Mouse (Mus musculus): Measurements from ENCODE around the gene Hnrnpm. TPM values are rescaled to one million over a fixed set of nuclear protein-coding genes. Genes with fewer than 3 reads are reported as not detected.
A peak's percentile ranks its signal among the peaks of the same experiment; 100 is the strongest.

Gene Hnrnpm
- total and polyA plus RNA-seq, 3 experiments = 203 to 473 (median 420) TPM

DNA sequence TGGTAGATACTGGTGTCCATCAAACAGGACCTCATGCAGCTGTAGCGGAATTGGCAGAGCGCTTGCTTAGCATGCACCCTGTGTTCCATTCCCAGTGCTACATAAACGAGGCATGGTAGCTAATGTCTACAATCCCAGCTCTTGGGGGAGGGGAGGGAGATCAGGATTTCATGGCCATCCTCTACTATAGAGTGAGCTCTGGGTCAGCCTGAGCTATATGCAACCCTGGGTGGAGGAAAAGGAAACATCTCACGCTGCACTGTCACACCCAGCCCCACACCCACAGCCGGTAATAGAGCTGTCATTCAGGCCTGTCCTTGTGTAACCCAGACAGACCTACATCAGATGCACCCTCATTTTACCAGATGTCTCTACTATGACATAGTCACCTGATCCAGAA, 88.2 kb downstream of the Hnrnpm start:
- TF ChIP-seq MAZ (IDR thresholded peaks at IDR 0.05; ENCODE audit: low read depth, low read length) = no peak
- TF ChIP-seq TBP (IDR thresholded peaks at IDR 0.05; ENCODE audit: low read depth, low read length) = no peak
- no peak for TF ChIP-seq ZNF384 (IDR thresholded peaks at IDR 0.05; ENCODE audit: low read depth, low read length)
- TF ChIP-seq NELFE (IDR thresholded peaks at IDR 0.05; ENCODE audit: low read depth, low read length) = no peak
- no peak for TF ChIP-seq ZKSCAN1 (IDR thresholded peaks at IDR 0.05; ENCODE audit: low read depth, low read length)
- no peak for TF ChIP-seq MYB (IDR thresholded peaks at IDR 0.05; ENCODE audit: low read depth, low read length)
- TF ChIP-seq MAFK (IDR thresholded peaks at IDR 0.05; ENCODE audit: borderline replicate concordance, low read depth, low read length) = no peak
- TF ChIP-seq HCFC1 (IDR thresholded peaks at IDR 0.05; ENCODE audit: low read depth, low read length) = no peak
- TF ChIP-seq NRF1 (IDR thresholded peaks at IDR 0.05; ENCODE audit: insufficient read depth, low read depth, low read length, poor library complexity, severe bottlenecking) = no peak
- TF ChIP-seq MXI1 (IDR thresholded peaks at IDR 0.05; ENCODE audit: low read depth, low read length) = no peak
- no peak for TF ChIP-seq CTCF (IDR thresholded peaks at IDR 0.05 in 2 of 3, conservative IDR thresholded peaks at IDR 0.05 in 1 of 3; ENCODE audit: control insufficient read depth in 1 of 3, insufficient read depth in 1 of 3, low read depth in 2 of 3, low read length in 3 of 3, poor library complexity in 1 of 3, severe bottlenecking in 1 of 3)
- TF ChIP-seq SMC3 (IDR thresholded peaks at IDR 0.05; ENCODE audit: low read depth, low read length) = no peak
- no peak overlapping the region for H3K4me3 ChIP-seq (ENCODE audit: control insufficient read depth in 1 of 2, insufficient read depth in 1 of 2, low read depth in 2 of 2, low read length in 2 of 2)
- no peaks in the 10 kb centered on the region for H3K27me3 ChIP-seq (ENCODE audit: control insufficient read depth in 1 of 2, insufficient read depth in 2 of 2, low read length in 2 of 2)
- no peaks in the 10 kb centered on the region for H3K4me1 ChIP-seq (ENCODE audit: control insufficient read depth in 1 of 2, insufficient read depth in 2 of 2, low read length in 2 of 2)
- no peak overlapping the region for H3K9ac ChIP-seq (ENCODE audit: control insufficient read depth, low read depth, low read length, poor library complexity, severe bottlenecking)
- no peaks in the 10 kb centered on the region for H3K9me3 ChIP-seq (replicated peaks; ENCODE audit: insufficient read depth, low read length)
- no peaks in the 10 kb centered on the region for H3K79me2 ChIP-seq (ENCODE audit: control insufficient read depth, insufficient read depth, low read length, poor library complexity)
- H3K27ac ChIP-seq (ENCODE audit: control insufficient read depth, low read depth, low read length) = no peak overlapping the region
- H3K36me3 ChIP-seq (ENCODE audit: control insufficient read depth in 1 of 2, insufficient read depth in 2 of 2, low read length in 2 of 2) = no peaks in the 10 kb centered on the region
- DNase-seq (ENCODE audit: low read depth, low spot score) = no peak

DNA sequence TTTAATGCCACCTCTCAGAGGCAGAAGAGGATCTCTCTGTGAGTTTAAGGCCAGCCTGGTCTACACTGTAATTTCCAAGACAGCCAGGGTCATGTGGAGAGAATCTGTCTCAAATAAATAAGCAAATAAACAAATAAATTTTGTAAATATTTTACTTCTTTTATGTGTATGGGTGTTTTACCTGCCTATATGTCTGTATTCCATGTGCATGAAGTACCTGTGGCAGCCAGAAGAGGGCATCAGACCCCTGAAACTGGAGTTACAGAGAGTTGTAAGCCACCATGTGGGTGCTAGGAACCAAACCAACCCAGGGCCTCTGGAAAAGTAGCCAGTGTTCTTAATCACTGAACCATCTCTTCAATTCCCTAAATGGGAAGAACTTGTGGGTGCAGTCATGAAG, 89.4 kb downstream of the Hnrnpm start:
- Histone ChIP-seq H3K27me3 (ENCODE audit: control insufficient read depth in 1 of 2, insufficient read depth in 2 of 2, low read length in 2 of 2) (no peaks in the 10 kb centered on the region), H3K79me2 (ENCODE audit: control insufficient read depth, insufficient read depth, low read length, poor library complexity) (no peaks in the 10 kb centered on the region), H3K4me3 (ENCODE audit: control insufficient read depth in 1 of 2, insufficient read depth in 1 of 2, low read depth in 2 of 2, low read length in 2 of 2) (no peak overlapping the region), H3K27ac (ENCODE audit: control insufficient read depth, low read depth, low read length) (no peak overlapping the region), H3K36me3 (ENCODE audit: control insufficient read depth in 1 of 2, insufficient read depth in 2 of 2, low read length in 2 of 2) (no peaks in the 10 kb centered on the region), H3K9me3 (replicated peaks; ENCODE audit: insufficient read depth, low read length) (no peaks in the 10 kb centered on the region), H3K4me1 (ENCODE audit: control insufficient read depth in 1 of 2, insufficient read depth in 2 of 2, low read length in 2 of 2) (no peaks in the 10 kb centered on the region), H3K9ac (ENCODE audit: control insufficient read depth, low read depth, low read length, poor library complexity, severe bottlenecking) (no peak overlapping the region)
- peak; percentile 38 for DNase-seq (ENCODE audit: low read depth, low spot score)
- TF ChIP-seq GATA1 (IDR thresholded peaks at IDR 0.05; ENCODE audit: low read depth, low read length) (no peak), CTCF (IDR thresholded peaks at IDR 0.05 in 2 of 3, conservative IDR thresholded peaks at IDR 0.05 in 1 of 3; ENCODE audit: control insufficient read depth in 1 of 3, insufficient read depth in 1 of 3, low read depth in 2 of 3, low read length in 3 of 3, poor library complexity in 1 of 3, severe bottlenecking in 1 of 3) (peak; percentile 23 to 45 (median 39); a peak in 4 of 6 replicates), SMC3 (IDR thresholded peaks at IDR 0.05; ENCODE audit: low read depth, low read length) (peak; percentile 60), ZC3H11A (IDR thresholded peaks at IDR 0.05; ENCODE audit: low read depth, low read length) (peak; percentile 51), ELF1 (IDR thresholded peaks at IDR 0.05; ENCODE audit: low read depth, low read length) (no peak), NRF1 (IDR thresholded peaks at IDR 0.05; ENCODE audit: insufficient read depth, low read depth, low read length, poor library complexity, severe bottlenecking) (no peak), CHD2 (IDR thresholded peaks at IDR 0.05; ENCODE audit: low read length) (no peak), KAT2A (conservative IDR thresholded peaks at IDR 0.05; ENCODE audit: low read depth, low read length) (no peak), RAD21 (IDR thresholded peaks at IDR 0.05; ENCODE audit: low read depth, low read length) (peak; percentile 51), JUND (IDR thresholded peaks at IDR 0.05; ENCODE audit: low read depth, low read length) (no peak), POLR2AphosphoS2 (IDR thresholded peaks at IDR 0.05; ENCODE audit: low read length) (no peak)

Other genes starting within 250 kb of the Hnrnpm start
- 9.6 and 11.3 TPM in 2 replicates for gene Adamts10, start 162.7 kb downstream of the Hnrnpm start, total RNA-seq (2012; rRNA removed)
- 10 to 100 TPM in 1 of 2 experiments, not detected in 1; 21.0 TPM for gene Adamts10, start 162.7 kb downstream of the Hnrnpm start, polyA plus RNA-seq (2012; ENCODE audit: insufficient read depth in 1 of 2, insufficient read length in 2 of 2, low read depth in 1 of 2, low replicate concordance in 2 of 2, missing spikeins in 1 of 2)
- 0.08 and 0.13 TPM in 2 replicates for gene Myo1f, start 131.2 kb downstream of the Hnrnpm start, total RNA-seq (2012; rRNA removed)
- under 1 TPM in 1 of 2 experiments, not detected in 1; 0.40 TPM for gene Myo1f, start 131.2 kb downstream of the Hnrnpm start, polyA plus RNA-seq (2012; ENCODE audit: insufficient read depth in 1 of 2, insufficient read length in 2 of 2, low read depth in 1 of 2, low replicate concordance in 2 of 2, missing spikeins in 1 of 2)
- 8.1 and 8.6 TPM in 2 replicates for gene Zfp414, start 57.8 kb downstream of the Hnrnpm start, total RNA-seq (2012; rRNA removed)
- 10 to 100 TPM in 1 of 2 experiments, not detected in 1; 52.2 TPM for gene Zfp414, start 57.8 kb downstream of the Hnrnpm start, polyA plus RNA-seq (2012; ENCODE audit: insufficient read depth in 1 of 2, insufficient read length in 2 of 2, low read depth in 1 of 2, low replicate concordance in 2 of 2, missing spikeins in 1 of 2)
- gene Pram1, start 48.8 kb downstream of the Hnrnpm start, total RNA-seq (2012; rRNA removed) = 0.12 TPM in 1 of 2 replicates, not detected in the other
- gene Pram1, start 48.8 kb downstream of the Hnrnpm start, polyA plus RNA-seq (2012; ENCODE audit: insufficient read depth in 1 of 2, insufficient read length in 2 of 2, low read depth in 1 of 2, low replicate concordance in 2 of 2, missing spikeins in 1 of 2) = 1 to 10 TPM in 1 of 2 experiments, not detected in 1; 1.6 TPM
- 7.2 and 10.9 TPM in 2 replicates for gene March2, start 31.8 kb upstream of the Hnrnpm start, total RNA-seq (2012; rRNA removed)
- 10 to 100 TPM in 1 of 2 experiments, not detected in 1; 18.8 TPM for gene March2, start 31.8 kb upstream of the Hnrnpm start, polyA plus RNA-seq (2012; ENCODE audit: insufficient read depth in 1 of 2, insufficient read length in 2 of 2, low read depth in 1 of 2, low replicate concordance in 2 of 2, missing spikeins in 1 of 2)
- 24.0 and 26.3 TPM in 2 replicates for gene Rab11b, start 73.7 kb upstream of the Hnrnpm start, total RNA-seq (2012; rRNA removed)
- gene Rab11b, start 73.7 kb upstream of the Hnrnpm start, polyA plus RNA-seq (2012; ENCODE audit: insufficient read depth in 1 of 2, insufficient read length in 2 of 2, low read depth in 1 of 2, low replicate concordance in 2 of 2, missing spikeins in 1 of 2) = 100 to 1,000 TPM in 1 of 2 experiments, not detected in 1; 105 TPM
- gene Angptl4, start 95.0 kb upstream of the Hnrnpm start, total RNA-seq (2012; rRNA removed) = 11.7 and 13.5 TPM in 2 replicates
- 10 to 100 TPM in 1 of 2 experiments, not detected in 1; 15.8 TPM for gene Angptl4, start 95.0 kb upstream of the Hnrnpm start, polyA plus RNA-seq (2012; ENCODE audit: insufficient read depth in 1 of 2, insufficient read length in 2 of 2, low read depth in 1 of 2, low replicate concordance in 2 of 2, missing spikeins in 1 of 2)
- gene Kank3, start 123.7 kb upstream of the Hnrnpm start, total RNA-seq (2012; rRNA removed) = 5.0 and 5.2 TPM in 2 replicates
- 1 to 10 TPM in 1 of 2 experiments, not detected in 1; 5.5 TPM for gene Kank3, start 123.7 kb upstream of the Hnrnpm start, polyA plus RNA-seq (2012; ENCODE audit: insufficient read depth in 1 of 2, insufficient read length in 2 of 2, low read depth in 1 of 2, low replicate concordance in 2 of 2, missing spikeins in 1 of 2)
- gene Rps28, start 137.7 kb upstream of the Hnrnpm start, total RNA-seq (2012; rRNA removed) = 3,378 and 3,556 TPM in 2 replicates
- gene Rps28, start 137.7 kb upstream of the Hnrnpm start, polyA plus RNA-seq (2012; ENCODE audit: insufficient read depth in 1 of 2, insufficient read length in 2 of 2, low read depth in 1 of 2, low replicate concordance in 2 of 2, missing spikeins in 1 of 2) = 1,000 to 10,000 TPM in 1 of 2 experiments, 100 to 1,000 TPM in 1; 994 to 2,154 TPM
- 359 and 370 TPM in 2 replicates for gene Ndufa7, start 137.7 kb upstream of the Hnrnpm start, total RNA-seq (2012; rRNA removed)
- 100 to 1,000 TPM in 1 of 2 experiments, not detected in 1; 326 TPM for gene Ndufa7, start 137.7 kb upstream of the Hnrnpm start, polyA plus RNA-seq (2012; ENCODE audit: insufficient read depth in 1 of 2, insufficient read length in 2 of 2, low read depth in 1 of 2, low replicate concordance in 2 of 2, missing spikeins in 1 of 2)
- gene Cd320, start 156.2 kb upstream of the Hnrnpm start, total RNA-seq (2012; rRNA removed) = 38.5 and 48.5 TPM in 2 replicates
- gene Cd320, start 156.2 kb upstream of the Hnrnpm start, polyA plus RNA-seq (2012; ENCODE audit: insufficient read depth in 1 of 2, insufficient read length in 2 of 2, low read depth in 1 of 2, low replicate concordance in 2 of 2, missing spikeins in 1 of 2) = 10 to 100 TPM in 1 of 2 experiments, not detected in 1; 45.6 TPM
- not detected in 2 replicates for gene Gm7029, start 187.0 kb upstream of the Hnrnpm start, total RNA-seq (2012; rRNA removed)
- gene Gm7029, start 187.0 kb upstream of the Hnrnpm start, polyA plus RNA-seq (2012; ENCODE audit: insufficient read depth in 1 of 2, insufficient read length in 2 of 2, low read depth in 1 of 2, low replicate concordance in 2 of 2, missing spikeins in 1 of 2) = not detected
- gene Kifc1, start 203.8 kb upstream of the Hnrnpm start, total RNA-seq (2012; rRNA removed) = 17.1 and 20.6 TPM in 2 replicates
- 10 to 100 TPM in 1 of 2 experiments, not detected in 1; 53.5 TPM for gene Kifc1, start 203.8 kb upstream of the Hnrnpm start, polyA plus RNA-seq (2012; ENCODE audit: insufficient read depth in 1 of 2, insufficient read length in 2 of 2, low read depth in 1 of 2, low replicate concordance in 2 of 2, missing spikeins in 1 of 2)
- not detected in 2 replicates for gene Platr17, start 218.3 kb upstream of the Hnrnpm start, total RNA-seq (2012; rRNA removed)
- not detected for gene Platr17, start 218.3 kb upstream of the Hnrnpm start, polyA plus RNA-seq (2012; ENCODE audit: insufficient read depth in 1 of 2, insufficient read length in 2 of 2, low read depth in 1 of 2, low replicate concordance in 2 of 2, missing spikeins in 1 of 2)
- gene Daxx, start 222.6 kb upstream of the Hnrnpm start, total RNA-seq (2012; rRNA removed) = 39.6 and 40.6 TPM in 2 replicates
- gene Daxx, start 222.6 kb upstream of the Hnrnpm start, polyA plus RNA-seq (2012; ENCODE audit: insufficient read depth in 1 of 2, insufficient read length in 2 of 2, low read depth in 1 of 2, low replicate concordance in 2 of 2, missing spikeins in 1 of 2) = 10 to 100 TPM in 1 of 2 experiments, not detected in 1; 68.0 TPM
- 14.7 and 24.3 TPM in 2 replicates for gene Tapbp, start 229.0 kb upstream of the Hnrnpm start, total RNA-seq (2012; rRNA removed)
- gene Tapbp, start 229.0 kb upstream of the Hnrnpm start, polyA plus RNA-seq (2012; ENCODE audit: insufficient read depth in 1 of 2, insufficient read length in 2 of 2, low read depth in 1 of 2, low replicate concordance in 2 of 2, missing spikeins in 1 of 2) = 10 to 100 TPM in 1 of 2 experiments, not detected in 1; 33.3 TPM
- gene Zbtb22, start 229.0 kb upstream of the Hnrnpm start, total RNA-seq (2012; rRNA removed) = 18.6 and 20.2 TPM in 2 replicates
- gene Zbtb22, start 229.0 kb upstream of the Hnrnpm start, polyA plus RNA-seq (2012; ENCODE audit: insufficient read depth in 1 of 2, insufficient read length in 2 of 2, low read depth in 1 of 2, low replicate concordance in 2 of 2, missing spikeins in 1 of 2) = 10 to 100 TPM in 1 of 2 experiments, not detected in 1; 30.0 TPM
- 19.0 and 24.9 TPM in 2 replicates for gene Rgl2, start 242.7 kb upstream of the Hnrnpm start, total RNA-seq (2012; rRNA removed)
- 10 to 100 TPM in 1 of 2 experiments, not detected in 1; 43.6 TPM for gene Rgl2, start 242.7 kb upstream of the Hnrnpm start, polyA plus RNA-seq (2012; ENCODE audit: insufficient read depth in 1 of 2, insufficient read length in 2 of 2, low read depth in 1 of 2, low replicate concordance in 2 of 2, missing spikeins in 1 of 2)